Mouse (Mus musculus): Measurements from ENCODE around the gene Adam11.
"Not testable (repeated sequence)": the region's sequence is repeated elsewhere in the genome, so short reads cannot be mapped to it uniquely, and the experiment has no call there.

Adam11 gene

GRCm38 (mm10) chr11:102761309-102762210 lies at the start of gene Adam11:
Gene Adam11 (plus strand): TSS chr11:102761439.
- DNase-seq, result no peak

- DNase-seq, result no peak
Observed at GRCm38 (mm10) chr11:102712411-102712810, 48.8 kb upstream of the Adam11 start.

GRCm38 (mm10) chr11:102714578-102714977 lies 46.7 kb upstream of the Adam11 start:
- DNase-seq, result not testable (repeated sequence)

- DNase-seq, result no peak
Observed at GRCm38 (mm10) chr11:102716135-102716534, 45.1 kb upstream of the Adam11 start.

- no peak for DNase-seq
Observed at GRCm38 (mm10) chr11:102725574-102725973, 35.7 kb upstream of the Adam11 start.

GRCm38 (mm10) chr11:102728614-102729013 lies 32.6 kb upstream of the Adam11 start:
- DNase-seq, result no peak

- no peak for DNase-seq
Observed at GRCm38 (mm10) chr11:102729835-102730234, 31.4 kb upstream of the Adam11 start.

- no peak for DNase-seq
Observed at GRCm38 (mm10) chr11:102731366-102731765, 29.9 kb upstream of the Adam11 start.

- DNase-seq, result no peak
Observed at GRCm38 (mm10) chr11:102733146-102733545, 28.1 kb upstream of the Adam11 start.

GRCm38 (mm10) chr11:102734961-102735360 lies 26.3 kb upstream of the Adam11 start:
- DNase-seq, result no peak

- no peak for DNase-seq
Observed at GRCm38 (mm10) chr11:102738046-102738445, 23.2 kb upstream of the Adam11 start.

GRCm38 (mm10) chr11:102739278-102739966 lies 21.8 kb upstream of the Adam11 start:
- DNase-seq, result peak; percentile 85

GRCm38 (mm10) chr11:102740634-102741033 lies 20.6 kb upstream of the Adam11 start:
- no peak for DNase-seq

- DNase-seq, result peak; percentile 84
Observed at GRCm38 (mm10) chr11:102741129-102741950, 19.9 kb upstream of the Adam11 start.

GRCm38 (mm10) chr11:102742066-102742465 lies 19.2 kb upstream of the Adam11 start:
- DNase-seq, result no peak

GRCm38 (mm10) chr11:102742843-102743242 lies 18.4 kb upstream of the Adam11 start:
- DNase-seq, result no peak

GRCm38 (mm10) chr11:102744746-102745145 lies 16.5 kb upstream of the Adam11 start:
- no peak for DNase-seq

GRCm38 (mm10) chr11:102747866-102748265 lies 13.4 kb upstream of the Adam11 start:
- DNase-seq, result no peak

- peak; percentile 78 for DNase-seq
Observed at GRCm38 (mm10) chr11:102748381-102748780, 12.9 kb upstream of the Adam11 start.

- no peak for DNase-seq
Observed at GRCm38 (mm10) chr11:102749712-102750111, 11.5 kb upstream of the Adam11 start.

GRCm38 (mm10) chr11:102752896-102753590 lies 8.2 kb upstream of the Adam11 start:
- DNase-seq, result no peak

GRCm38 (mm10) chr11:102753591-102754324 lies 7.5 kb upstream of the Adam11 start:
- no peak for DNase-seq
